Mouse (Mus musculus): ENCODE measurements around the gene Mrpl28. TPM values are rescaled to one million over a fixed set of nuclear protein-coding genes. Genes with fewer than 3 reads are reported as not detected.
A peak's percentile ranks its signal among the peaks of the same experiment; 100 is the strongest.

Gene Mrpl28
- total and polyA plus RNA-seq, 3 experiments: 148 to 174 (median 164) TPM

- no peak overlapping the region for H3K9ac ChIP-seq (ENCODE audit: control insufficient read depth, low read depth, low read length, poor library complexity, severe bottlenecking)
- H3K36me3 ChIP-seq (ENCODE audit: control insufficient read depth in 1 of 2, insufficient read depth in 2 of 2, low read length in 2 of 2): no peaks in the 10 kb centered on the region; a peak in 2 of 4 replicates
- H3K27ac ChIP-seq (ENCODE audit: control insufficient read depth, low read depth, low read length): no peak overlapping the region
- H3K9me3 ChIP-seq (replicated peaks; ENCODE audit: insufficient read depth, low read length): no peaks in the 10 kb centered on the region
- no peaks in the 10 kb centered on the region for H3K79me2 ChIP-seq (ENCODE audit: control insufficient read depth, insufficient read depth, low read length, poor library complexity)
- no peaks in the 10 kb centered on the region for H3K27me3 ChIP-seq (ENCODE audit: control insufficient read depth in 1 of 2, insufficient read depth in 2 of 2, low read length in 2 of 2)
- H3K4me3 ChIP-seq (ENCODE audit: control insufficient read depth in 1 of 2, insufficient read depth in 1 of 2, low read depth in 2 of 2, low read length in 2 of 2): no peak overlapping the region
- no peak for DNase-seq (ENCODE audit: low read depth, low spot score)
- TF ChIP-seq RCOR1 (IDR thresholded peaks at IDR 0.05; ENCODE audit: low read depth, low read length): no peak
- no peaks in the 10 kb centered on the region for H3K4me1 ChIP-seq (ENCODE audit: control insufficient read depth in 1 of 2, insufficient read depth in 2 of 2, low read length in 2 of 2)
These were observed 8.9 kb downstream of the Mrpl28 start for GRCm38 (mm10) chr17:26131856-26132853.

DNA sequence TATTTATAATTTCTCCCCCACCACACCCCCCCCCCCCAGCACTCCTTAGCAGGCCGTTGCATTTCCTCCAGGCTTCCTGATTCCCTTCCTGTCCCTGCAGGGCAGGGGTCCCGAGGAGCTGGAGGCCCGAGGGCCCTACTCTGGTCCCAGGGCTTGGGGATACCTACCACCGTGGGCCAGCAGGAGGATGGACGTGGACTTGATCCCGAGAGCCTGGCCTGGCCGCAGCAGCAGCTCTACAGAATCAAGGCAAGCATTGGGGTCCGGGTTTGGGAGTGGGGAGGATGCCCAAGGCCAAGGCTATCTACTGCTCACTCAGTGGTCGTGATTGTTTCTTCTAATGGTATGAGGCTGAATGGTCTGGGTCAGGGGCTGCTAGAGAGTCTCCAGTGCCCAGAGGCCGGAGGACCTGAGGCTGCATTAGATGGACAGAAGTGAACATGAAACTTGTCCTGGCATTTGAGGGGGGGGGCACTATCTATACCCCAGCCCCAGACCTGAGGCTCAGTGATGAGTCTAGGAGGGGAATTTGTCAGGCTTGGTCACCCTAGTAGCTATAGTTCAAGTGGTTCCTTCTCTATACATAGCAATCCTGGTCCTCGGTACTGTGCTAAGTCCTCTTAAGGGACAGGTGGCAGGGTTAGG lies 13.9 kb downstream of the Mrpl28 start:
- Histone ChIP-seq H3K9me3 (replicated peaks; ENCODE audit: insufficient read depth, low read length) (no peaks in the 10 kb centered on the region), H3K4me3 (ENCODE audit: control insufficient read depth in 1 of 2, insufficient read depth in 1 of 2, low read depth in 2 of 2, low read length in 2 of 2) (no peak overlapping the region), H3K79me2 (ENCODE audit: control insufficient read depth, insufficient read depth, low read length, poor library complexity) (peaks cover 33% of the 10 kb centered on the region), H3K36me3 (ENCODE audit: control insufficient read depth in 1 of 2, insufficient read depth in 2 of 2, low read length in 2 of 2) (peaks cover 2 to 13% of the 10 kb centered on the region in 2 experiments; a peak in 3 of 4 replicates), H3K9ac (ENCODE audit: control insufficient read depth, low read depth, low read length, poor library complexity, severe bottlenecking) (peak overlapping the region; percentile 60), H3K4me1 (ENCODE audit: control insufficient read depth in 1 of 2, insufficient read depth in 2 of 2, low read length in 2 of 2) (peaks cover 4 to 8% of the 10 kb centered on the region in 2 experiments), H3K27me3 (ENCODE audit: control insufficient read depth in 1 of 2, insufficient read depth in 2 of 2, low read length in 2 of 2) (no peaks in the 10 kb centered on the region), H3K27ac (ENCODE audit: control insufficient read depth, low read depth, low read length) (peak overlapping the region; percentile 56; the same call in 1 of the 2 replicates)
- TF ChIP-seq MAX (IDR thresholded peaks at IDR 0.05; ENCODE audit: low read length) (no peak), ZNF384 (IDR thresholded peaks at IDR 0.05; ENCODE audit: low read depth, low read length) (no peak), USF2 (IDR thresholded peaks at IDR 0.05; ENCODE audit: borderline replicate concordance in 1 of 2, insufficient read depth in 1 of 2, low read depth in 1 of 2, low read length in 2 of 2) (no peak), RAD21 (IDR thresholded peaks at IDR 0.05; ENCODE audit: low read depth, low read length) (no peak), MYB (IDR thresholded peaks at IDR 0.05; ENCODE audit: low read depth, low read length) (no peak), ZC3H11A (IDR thresholded peaks at IDR 0.05; ENCODE audit: low read depth, low read length) (no peak), MAZ (IDR thresholded peaks at IDR 0.05; ENCODE audit: low read depth, low read length) (no peak), ELF1 (IDR thresholded peaks at IDR 0.05; ENCODE audit: low read depth, low read length) (no peak)
- DNase-seq (ENCODE audit: low read depth, low spot score): no peak

GRCm38 (mm10) chr17:26137751-26138130 lies 14.4 kb downstream of the Mrpl28 start:
- Histone ChIP-seq H3K4me1 (ENCODE audit: control insufficient read depth in 1 of 2, insufficient read depth in 2 of 2, low read length in 2 of 2) (peaks cover 4 to 8% of the 10 kb centered on the region in 2 experiments), H3K27me3 (ENCODE audit: control insufficient read depth in 1 of 2, insufficient read depth in 2 of 2, low read length in 2 of 2) (no peaks in the 10 kb centered on the region), H3K4me3 (ENCODE audit: control insufficient read depth in 1 of 2, insufficient read depth in 1 of 2, low read depth in 2 of 2, low read length in 2 of 2) (peak overlapping the region; percentile 37 to 40), H3K36me3 (ENCODE audit: control insufficient read depth in 1 of 2, insufficient read depth in 2 of 2, low read length in 2 of 2) (peaks cover 2 to 13% of the 10 kb centered on the region in 2 experiments; a peak in 3 of 4 replicates), H3K9me3 (replicated peaks; ENCODE audit: insufficient read depth, low read length) (no peaks in the 10 kb centered on the region), H3K79me2 (ENCODE audit: control insufficient read depth, insufficient read depth, low read length, poor library complexity) (peaks cover 38% of the 10 kb centered on the region), H3K27ac (ENCODE audit: control insufficient read depth, low read depth, low read length) (peak overlapping the region; percentile 56), H3K9ac (ENCODE audit: control insufficient read depth, low read depth, low read length, poor library complexity, severe bottlenecking) (peak overlapping the region; percentile 60)
- DNase-seq (ENCODE audit: low read depth, low spot score): no peak
- no peak for TF ChIP-seq MAX (IDR thresholded peaks at IDR 0.05; ENCODE audit: low read length)
- TF ChIP-seq MYB (IDR thresholded peaks at IDR 0.05; ENCODE audit: low read depth, low read length): no peak
- no peak for TF ChIP-seq MAZ (IDR thresholded peaks at IDR 0.05; ENCODE audit: low read depth, low read length)
- no peak for TF ChIP-seq POLR2AphosphoS5 (IDR thresholded peaks at IDR 0.05; ENCODE audit: borderline replicate concordance, low read depth, low read length)
- no peak for TF ChIP-seq TAL1 (IDR thresholded peaks at IDR 0.05; ENCODE audit: low read length)
- TF ChIP-seq SIN3A (IDR thresholded peaks at IDR 0.05; ENCODE audit: low read length): no peak
- TF ChIP-seq ZMIZ1 (IDR thresholded peaks at IDR 0.05; ENCODE audit: low read depth, low read length): no peak
- no peak for TF ChIP-seq ELF1 (IDR thresholded peaks at IDR 0.05; ENCODE audit: low read depth, low read length)
- TF ChIP-seq POLR2A (IDR thresholded peaks at IDR 0.05; ENCODE audit: control insufficient read depth in 1 of 2, insufficient read depth in 1 of 2, low read depth in 1 of 2, low read length in 2 of 2, poor library complexity in 1 of 2): no peak
- TF ChIP-seq KAT2A (conservative IDR thresholded peaks at IDR 0.05; ENCODE audit: low read depth, low read length): no peak
- TF ChIP-seq JUND (IDR thresholded peaks at IDR 0.05; ENCODE audit: low read depth, low read length): no peak
- TF ChIP-seq TCF12 (IDR thresholded peaks at IDR 0.05; ENCODE audit: low read depth, low read length): no peak
- no peak for TF ChIP-seq USF1 (IDR thresholded peaks at IDR 0.05; ENCODE audit: low read depth, low read length)
- no peak for TF ChIP-seq NRF1 (IDR thresholded peaks at IDR 0.05; ENCODE audit: insufficient read depth, low read depth, low read length, poor library complexity, severe bottlenecking)
- TF ChIP-seq RCOR1 (IDR thresholded peaks at IDR 0.05; ENCODE audit: low read depth, low read length): no peak
- TF ChIP-seq UBTF (IDR thresholded peaks at IDR 0.05; ENCODE audit: borderline replicate concordance, insufficient read depth, low read depth, low read length): no peak
